Mouse (Mus musculus) hindbrain, embryonic 14.5 days (tissue): ENCODE data around the gene Chst8. TPM values are rescaled to one million over a fixed set of nuclear protein-coding genes. Genes with fewer than 3 reads are reported as not detected.

Experiments
- ATAC-seq: fragments of 200-750 bp; cut with Nextera tagmentation; 2 replicates; pipeline ENCODE4 v1.8.0; 2017; ENCODE audit warnings: moderate number of reproducible peaks, mild to moderate bottlenecking, moderate TSS enrichment, moderate library complexity; ENCODE audit not compliant: low FRiP score
- DNase-seq: peaks from one replicate; pipeline ENCODE4 v3.0.0-alpha.2; 2015; ENCODE audit warnings: low spot score
- H3K27ac ChIP-seq: fragments of 300-500 bp; sonication (generic); 2 replicates; pipeline ENCODE4 v1.5.1; 2014; ENCODE audit warnings: mild to moderate bottlenecking, moderate library complexity
- H3K27me3 ChIP-seq: fragments of 300-500 bp; sonication (generic); 2 replicates; pipeline ENCODE4 v1.6.1; 2014; ENCODE audit warnings: mild to moderate bottlenecking, low read length, mixed read lengths; ENCODE audit not compliant: control insufficient read depth, insufficient read depth
- H3K36me3 ChIP-seq: fragments of 300-500 bp; sonication (generic); replicated peaks from 2 replicates; pipeline ENCODE4 v1.6.1; 2014; ENCODE audit not compliant: control insufficient read depth, insufficient read depth
- H3K4me1 ChIP-seq: fragments of 300-500 bp; sonication (generic); replicated peaks from 2 replicates; pipeline ENCODE4 v1.6.1; 2014; ENCODE audit warnings: antibody characterized with exemption, low read length, mixed read lengths; ENCODE audit not compliant: control insufficient read depth, insufficient read depth
- H3K4me2 ChIP-seq: fragments of 300-500 bp; sonication (generic); replicated peaks from 2 replicates; pipeline ENCODE4 v1.6.1; 2014; ENCODE audit warnings: mild to moderate bottlenecking, moderate library complexity
- H3K4me3 ChIP-seq: fragments of 300-500 bp; sonication (generic); replicated peaks from 2 replicates; pipeline ENCODE4 v1.5.1; 2014; ENCODE audit warnings: mild to moderate bottlenecking, low read length
- H3K9ac ChIP-seq: fragments of 300-500 bp; sonication (generic); 2 replicates; pipeline ENCODE4 v1.6.1; 2014
- H3K9me3 ChIP-seq: fragments of 300-500 bp; sonication (generic); 2 replicates; pipeline ENCODE4 v1.6.1; 2016; ENCODE audit warnings: low read length; ENCODE audit not compliant: control insufficient read depth
- WGBS: fragments of 180-500 bp; shearing (Covaris S2); extraction: QIAGEN DNeasy Blood & Tissue Kit; methylation state at CpG from one replicate; pipeline ENCODE4 v1.1.7; 2014; 5-methylcytosine and 5-hydroxymethylcytosine counted together
- polyA plus RNA-seq: library from polyadenylated mRNA; unstranded; fragments of >200 nt; fragmentation: Nextera tagmentation; extraction: Ambion mirVana; gene quantifications from 2 replicates; pipeline ENCODE4 v1.2.1, GENCODE M21; 2014

Chst8 gene
- polyA plus RNA-seq, 1 experiment from 2014 or later: 8.5 TPM

- no peaks in the 10 kb centered on the region for H3K27me3 ChIP-seq
- no peak overlapping the region; the same call in 1 of the 2 replicates for H3K4me3 ChIP-seq
- ATAC-seq: peak; percentile 52; the same call in 1 of the 2 replicates
- no peak for DNase-seq
- no peaks in the 10 kb centered on the region for H3K36me3 ChIP-seq
- peak overlapping the region; percentile 56 for H3K4me2 ChIP-seq
- no peaks in the 10 kb centered on the region for H3K4me1 ChIP-seq
- 0 out of 2 replicates have a peak overlapping the region, but pooled peaks have one; percentile 2 for H3K27ac ChIP-seq
- H3K9me3 ChIP-seq: no peaks in the 10 kb centered on the region
- WGBS: 54% methylated on average over 8 of the region's 8 CpGs
- peak overlapping the region; percentile 47; the same call in 1 of the 2 replicates for H3K9ac ChIP-seq
Observed at GRCm38 (mm10) chr7:34629702-34630210, 182.8 kb downstream of the Chst8 start.

Other genes with a start within 250 kb of the Chst8 start
- 12.3 and 13.0 TPM in 2 replicates for gene Kctd15, start 156.0 kb downstream of the Chst8 start, polyA plus RNA-seq
- 63.8 and 68.2 TPM in 2 replicates for gene Pepd, start 99.7 kb upstream of the Chst8 start, polyA plus RNA-seq
- gene Cebpg, start 243.9 kb upstream of the Chst8 start, polyA plus RNA-seq: 28.3 and 30.8 TPM in 2 replicates